Comparison of ENCODE assay signal across 8 mouse cellular contexts in genomic region chr14:54059776-54060175, GRCm38 (mm10).
DNase-seq lines count a peak whose midpoint lies in the region; ATAC-seq and TF ChIP-seq lines count a peak whose summit lies in the region.

No protein-coding gene starts in this region.

- H3K27me3 ChIP-seq in liver, postnatal 0 days (ENCODE audit: insufficient read depth, low read length), result 0 out of 2 replicates have a peak, but pooled peaks cover 3% of the 10 kb centered on the region
- no peaks in the 10 kb centered on the region for H3K27me3 ChIP-seq in neural tube, embryonic 15.5 days (replicated peaks)
- H3K27me3 ChIP-seq in testis, adult 2 months (ENCODE audit: control insufficient read depth, insufficient read depth, low read length), result no peaks in the 10 kb centered on the region

- TF ChIP-seq CTCF in liver, postnatal 0 days (IDR thresholded peaks at IDR 0.05; ENCODE audit: low read depth), result peak; percentile 79
- TF ChIP-seq CTCF in testis, adult 2 months (IDR thresholded peaks at IDR 0.05; ENCODE audit: control insufficient read depth, insufficient read depth, insufficient replicate concordance, low read depth, low read length), result peak; percentile 37; the same call in 1 of the 2 replicates

- H3K36me3 ChIP-seq in liver, postnatal 0 days (replicated peaks; ENCODE audit: insufficient read depth, low read length), result no peaks in the 10 kb centered on the region
- no peaks in the 10 kb centered on the region for H3K36me3 ChIP-seq in neural tube, embryonic 15.5 days
- no peaks in the 10 kb centered on the region for H3K36me3 ChIP-seq in testis, adult 2 months (ENCODE audit: control insufficient read depth, insufficient read depth, low read length)

- no peak overlapping the region for H3K27ac ChIP-seq in liver, postnatal 0 days (ENCODE audit: low read depth)
- peak overlapping the region; percentile 6 for H3K27ac ChIP-seq in neural tube, embryonic 15.5 days (replicated peaks)
- H3K27ac ChIP-seq in testis, adult 2 months (ENCODE audit: control insufficient read depth, insufficient read depth, low read depth, low read length), result no peak overlapping the region

- no peak for TF ChIP-seq POLR2A in testis, adult 2 months (IDR thresholded peaks at IDR 0.05; ENCODE audit: control insufficient read depth, low read depth, low read length)

- H3K9me3 ChIP-seq in liver, postnatal 0 days (ENCODE audit: low read length), result no peaks in the 10 kb centered on the region
- no peaks in the 10 kb centered on the region for H3K9me3 ChIP-seq in neural tube, embryonic 15.5 days (replicated peaks)

- no peaks in the 10 kb centered on the region for H3K4me1 ChIP-seq in liver, postnatal 0 days (ENCODE audit: insufficient read depth)
- H3K4me1 ChIP-seq in neural tube, embryonic 15.5 days, result peaks cover 16% of the 10 kb centered on the region
- H3K4me1 ChIP-seq in testis, adult 2 months (ENCODE audit: control insufficient read depth, insufficient read depth, low read length), result no peaks in the 10 kb centered on the region

- no peak for TF ChIP-seq EP300 in liver, postnatal 0 days (IDR thresholded peaks at IDR 0.05; ENCODE audit: low read depth)

- ATAC-seq in liver, postnatal 0 days, result no peak
- ATAC-seq in neural tube, embryonic 15.5 days (ENCODE audit: low FRiP score), result peak; percentile 89

- 13% methylated on average over 4 of the region's 4 CpGs for WGBS in liver, postnatal 0 days (ENCODE audit: insufficient replicate concordance)
- WGBS in neural tube, embryonic 15.5 days, result 26% methylated on average over 4 of the region's 4 CpGs

- H3K9ac ChIP-seq in liver, postnatal 0 days (replicated peaks), result no peak overlapping the region
- H3K9ac ChIP-seq in neural tube, embryonic 15.5 days (replicated peaks), result no peak overlapping the region

- peak; percentile 85 to 86 for DNase-seq in B cell, adult 2 months
- DNase-seq in adrenal gland, adult 2 months, result peak; percentile 60
- DNase-seq in embryo, embryonic 11.5 days (ENCODE audit: low read depth, low spot score), result peak; percentile 82
- peak; percentile 28 to 53 for DNase-seq in heart, adult 9 months (ENCODE audit: low spot score in 2 of 2)
- peak; percentile 86 for DNase-seq in kidney, postnatal 10 days
- peak; percentile 67 for DNase-seq in liver, postnatal 0 days

- no peak overlapping the region for H3K4me2 ChIP-seq in liver, postnatal 0 days (ENCODE audit: low read depth, low read length)
- H3K4me2 ChIP-seq in neural tube, embryonic 15.5 days, result no peak overlapping the region

- no peak overlapping the region for H3K4me3 ChIP-seq in liver, postnatal 0 days (ENCODE audit: low read depth, low read length)
- H3K4me3 ChIP-seq in neural tube, embryonic 15.5 days (replicated peaks), result no peak overlapping the region
- no peak overlapping the region for H3K4me3 ChIP-seq in testis, adult 2 months (ENCODE audit: control insufficient read depth, low read depth, low read length)
